Mouse (Mus musculus) intestine, postnatal 0 days (tissue): ENCODE data around the gene Efhc2. TPM values are rescaled to one million over a fixed set of nuclear protein-coding genes. Genes with fewer than 3 reads are reported as not detected.

ENCODE experiments used
- ATAC-seq: fragments of 200-750 bp; cut with Nextera tagmentation; 2 replicates; pipeline ENCODE4 v1.8.0; 2017; ENCODE audit warnings: mild to moderate bottlenecking, moderate TSS enrichment, moderate library complexity
- H3K27ac ChIP-seq: fragments of 300-500 bp; sonication (generic); 2 replicates; pipeline ENCODE4 v1.5.1; 2014; ENCODE audit warnings: mild to moderate bottlenecking, low read depth, low read length, moderate library complexity
- H3K27me3 ChIP-seq: fragments of 300-500 bp; sonication (generic); replicated peaks from 2 replicates; pipeline ENCODE4 v1.6.1; 2014; ENCODE audit warnings: low read length, mixed read lengths; ENCODE audit not compliant: control insufficient read depth, insufficient read depth
- H3K36me3 ChIP-seq: fragments of 300-500 bp; sonication (generic); 2 replicates; pipeline ENCODE4 v1.6.1; 2014; ENCODE audit warnings: mild to moderate bottlenecking, moderate library complexity; ENCODE audit not compliant: control insufficient read depth, insufficient read depth
- H3K4me1 ChIP-seq: fragments of 300-500 bp; sonication (generic); replicated peaks from 2 replicates; pipeline ENCODE4 v1.6.1; 2014; ENCODE audit warnings: antibody characterized with exemption, low read length, mixed read lengths; ENCODE audit not compliant: control insufficient read depth, insufficient read depth
- H3K4me2 ChIP-seq: fragments of 300-500 bp; sonication (generic); replicated peaks from 2 replicates; pipeline ENCODE4 v1.6.1; 2014; ENCODE audit warnings: low read depth, mild to moderate bottlenecking, moderate library complexity
- H3K4me3 ChIP-seq: fragments of 300-500 bp; sonication (generic); 2 replicates; pipeline ENCODE4 v1.5.1; 2014; ENCODE audit warnings: low read depth, low read length
- H3K9ac ChIP-seq: fragments of 300-500 bp; sonication (generic); 2 replicates; pipeline ENCODE4 v1.6.1; 2014; ENCODE audit warnings: mild to moderate bottlenecking, low read depth, low read length
- H3K9me3 ChIP-seq: fragments of 300-500 bp; sonication (generic); 2 replicates; pipeline ENCODE4 v1.6.1; 2016; ENCODE audit warnings: mixed run types; ENCODE audit not compliant: control insufficient read depth
- CTCF ChIP-seq: sonication (generic); IDR thresholded peaks from 2 replicates; pipeline ENCODE4 v1.5.1; 2016; ENCODE audit warnings: low read depth, mild to moderate bottlenecking, control low read depth, antibody characterized with exemption, moderate library complexity
- WGBS: fragments of 180-500 bp; shearing (Covaris S2); extraction: QIAGEN DNeasy Blood & Tissue Kit; methylation state at CpG from one replicate; pipeline ENCODE4 v1.1.7; 2014; 5-methylcytosine and 5-hydroxymethylcytosine counted together
- polyA plus RNA-seq: library from polyadenylated mRNA; unstranded; fragments of >200 nt; fragmentation: Nextera tagmentation; extraction: Ambion mirVana; gene quantifications from 2 replicates; pipeline ENCODE4 v1.2.1, GENCODE M21; 2015

Efhc2 gene
- polyA plus RNA-seq, 1 experiment from 2014 or later: 0.12 TPM

DNA sequence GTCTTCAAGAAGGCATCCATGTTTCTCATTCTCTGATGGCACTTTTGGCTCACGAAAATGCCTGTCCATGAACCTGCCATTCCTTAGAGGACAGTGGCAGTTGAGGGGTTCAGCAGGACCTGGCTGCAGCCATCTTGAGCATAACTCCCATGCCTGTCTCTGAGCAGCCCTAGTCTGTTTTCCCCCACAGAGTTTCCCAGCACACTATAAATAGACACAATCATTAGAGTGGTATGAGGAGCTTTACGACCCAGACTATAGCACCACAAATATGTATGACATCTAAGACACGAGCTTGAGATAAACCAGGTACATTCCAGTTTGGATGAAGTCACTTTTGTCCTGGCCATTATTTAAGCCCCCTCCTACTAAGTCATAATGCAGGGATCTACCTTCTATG, 143.4 kb downstream of the Efhc2 start:
- H3K27me3 ChIP-seq: no peaks in the 10 kb centered on the region
- H3K36me3 ChIP-seq: no peaks in the 10 kb centered on the region
- TF ChIP-seq CTCF: no peak
- H3K4me3 ChIP-seq: no peak overlapping the region
- WGBS: 44% methylated on average over 3 of the region's 3 CpGs
- H3K4me2 ChIP-seq: no peak overlapping the region
- no peak overlapping the region for H3K9ac ChIP-seq
- H3K27ac ChIP-seq: no peak overlapping the region
- H3K4me1 ChIP-seq: no peaks in the 10 kb centered on the region
- no peak for ATAC-seq
- no peaks in the 10 kb centered on the region for H3K9me3 ChIP-seq

DNA sequence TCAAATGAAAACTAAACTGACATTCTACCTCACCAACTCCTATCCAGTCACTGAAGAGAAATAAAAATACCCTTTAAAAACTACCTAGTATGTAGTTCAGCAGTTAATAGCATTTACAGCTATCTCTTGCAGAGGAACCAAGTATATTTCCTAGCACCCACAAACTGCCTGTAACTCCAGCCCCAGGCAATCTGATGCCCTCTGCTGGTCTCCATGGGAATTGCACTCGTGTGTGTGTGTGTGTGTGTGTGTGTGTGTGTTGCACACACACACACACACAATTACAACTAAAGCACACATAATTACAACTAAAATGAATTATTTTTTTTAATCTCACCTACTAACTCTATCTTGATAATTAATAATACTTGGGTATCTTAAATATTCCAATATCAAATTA, 153.5 kb downstream of the Efhc2 start:
- Histone ChIP-seq H3K4me3 (no peak overlapping the region), H3K36me3 (no peaks in the 10 kb centered on the region), H3K27ac (no peak overlapping the region), H3K9ac (no peak overlapping the region), H3K4me2 (no peak overlapping the region), H3K9me3 (no peaks in the 10 kb centered on the region), H3K4me1 (no peaks in the 10 kb centered on the region), H3K27me3 (no peaks in the 10 kb centered on the region)
- WGBS: 50% methylated on average over 1 of the region's 1 CpGs
- peak; percentile 29; the same call in 1 of the 2 replicates for TF ChIP-seq CTCF
- ATAC-seq: no peak
